Mouse (Mus musculus) small intestine, adult 2 months (tissue): ENCODE measurements around the gene Inpp5a.

ENCODE experiments used
- CTCF ChIP-seq: fragments of 200-500 bp; IDR thresholded peaks from 2 replicates; pipeline ENCODE4 v1.5.1; 2012; ENCODE audit warnings: low read depth, mild to moderate bottlenecking, control low read depth, inconsistent platforms, low read length, moderate library complexity, mixed read lengths; ENCODE audit not compliant: insufficient replicate concordance, insufficient read length; ENCODE audit errors: extremely low read depth
- POLR2A ChIP-seq: fragments of 200-500 bp; IDR thresholded peaks from 2 replicates; pipeline ENCODE4 v1.6.1; 2012; ENCODE audit warnings: low read depth, mild to moderate bottlenecking, control low read depth, inconsistent platforms, low read length, moderate library complexity

DNA sequence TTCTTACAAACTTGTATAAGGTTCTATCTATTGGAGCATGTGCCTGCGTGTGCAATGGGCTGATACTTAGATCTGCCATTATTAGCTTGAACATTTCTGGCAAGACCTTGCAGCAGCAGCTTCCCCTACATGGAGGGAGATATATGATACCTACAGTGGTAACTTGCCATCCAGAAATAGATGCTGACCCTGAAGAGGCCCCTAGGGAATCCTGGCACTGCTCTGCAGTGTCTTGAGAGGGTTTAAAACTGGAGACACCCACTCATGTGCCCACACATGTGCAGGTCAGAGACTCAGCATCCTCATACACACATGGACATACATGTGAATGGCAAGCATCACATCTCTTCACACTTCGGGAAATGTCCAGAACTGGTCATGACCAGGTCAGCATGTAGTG lies 175.3 kb downstream of the Inpp5a start:
- TF ChIP-seq CTCF (no peak), POLR2A (no peak)
